Mouse (Mus musculus): ENCODE measurements around the gene Oas1c.

Gene Oas1c

GRCm38 (mm10) chr5:120779922-120780321 is 32.4 kb downstream of the Oas1c start:
- no peak for DNase-seq

- no peak for DNase-seq
Measured at GRCm38 (mm10) chr5:120778941-120779340, 33.4 kb downstream of the Oas1c start.

GRCm38 (mm10) chr5:120777478-120777877 is 34.8 kb downstream of the Oas1c start, which contains the start of gene Oas3:
TSS of gene Oas3 (minus strand) at chr5:120777661.
- DNase-seq: no peak

GRCm38 (mm10) chr5:120776801-120777200 is 35.5 kb downstream of the Oas1c start:
- DNase-seq: no peak

DNA sequence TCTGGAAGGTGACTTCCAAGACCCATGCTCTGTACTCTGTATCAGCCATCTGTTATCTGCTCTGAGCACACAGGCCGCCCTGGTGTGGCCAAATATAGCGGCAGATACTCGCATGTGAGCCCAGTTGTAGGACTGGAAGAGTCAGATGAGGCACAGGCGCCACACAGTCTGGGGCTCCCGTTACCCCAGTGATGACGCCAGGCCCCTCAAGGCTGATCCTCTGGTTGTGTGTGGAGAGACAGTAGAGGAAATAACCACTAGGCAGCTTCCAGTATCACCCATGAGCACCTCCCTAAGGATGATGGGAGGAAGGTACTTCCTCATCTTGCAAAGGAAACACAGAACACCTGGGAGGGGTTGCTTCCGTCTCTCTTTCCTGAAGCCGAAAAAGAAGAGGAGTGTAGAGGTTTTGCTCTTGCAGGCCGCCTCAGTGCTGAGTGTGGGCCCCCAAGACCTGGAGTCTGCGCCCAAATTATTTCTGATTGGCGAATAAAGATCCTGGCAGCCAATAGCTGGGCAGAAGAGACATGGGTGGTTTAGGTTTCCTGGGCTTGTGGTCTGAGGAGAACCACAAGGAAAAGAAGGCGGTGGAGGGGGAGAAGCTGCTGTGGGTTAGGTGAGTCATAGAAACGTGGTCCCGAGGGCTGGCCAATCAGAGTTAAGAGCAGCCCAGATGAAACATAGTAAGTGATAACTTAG is 36.9 kb downstream of the Oas1c start:
- no peak for DNase-seq

DNA sequence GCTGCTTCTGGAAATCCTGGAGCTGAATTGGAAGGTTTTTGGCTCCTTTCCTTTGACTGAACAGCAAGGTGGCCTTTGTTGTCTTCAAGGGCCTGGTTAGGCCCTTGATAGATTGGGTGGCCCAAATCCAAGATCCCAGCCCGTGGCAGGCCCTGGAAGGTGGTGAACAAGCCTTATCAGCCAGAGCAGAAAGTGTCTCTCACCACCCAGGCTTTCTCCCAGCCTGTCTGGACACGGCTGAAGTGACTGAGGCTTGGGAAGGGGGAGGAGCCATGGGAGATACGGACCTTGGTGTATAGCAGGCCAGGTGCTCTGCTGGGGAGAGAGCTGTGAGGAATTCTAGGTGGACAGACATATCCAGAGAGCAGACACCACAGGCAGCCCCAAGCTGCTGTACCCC is 42.9 kb downstream of the Oas1c start:
- DNase-seq: no peak

GRCm38 (mm10) chr5:120765010-120765409 is 47.3 kb downstream of the Oas1c start:
- no peak for DNase-seq

- DNase-seq: peak; percentile 60
Measured at GRCm38 (mm10) chr5:120761901-120762300, 50.4 kb downstream of the Oas1c start.

DNA sequence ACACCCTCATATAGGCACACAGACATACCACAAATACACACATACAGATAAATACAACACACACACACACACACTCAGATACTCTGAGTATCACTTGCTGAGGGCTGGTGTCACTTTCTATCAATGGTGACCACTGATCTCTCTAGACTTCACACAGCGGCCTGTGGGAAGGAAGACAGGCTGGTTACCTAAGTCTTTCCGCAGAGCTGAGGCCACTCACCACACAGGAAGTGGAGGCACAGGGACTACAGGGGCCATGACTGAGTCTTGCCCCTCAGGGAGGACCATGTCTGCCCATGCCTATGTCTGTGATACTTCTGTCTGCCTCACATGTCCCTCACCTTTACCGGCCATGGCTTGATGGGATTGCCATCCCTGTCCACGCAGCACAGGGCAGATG is 58.1 kb downstream of the Oas1c start:
- no peak for DNase-seq

DNA sequence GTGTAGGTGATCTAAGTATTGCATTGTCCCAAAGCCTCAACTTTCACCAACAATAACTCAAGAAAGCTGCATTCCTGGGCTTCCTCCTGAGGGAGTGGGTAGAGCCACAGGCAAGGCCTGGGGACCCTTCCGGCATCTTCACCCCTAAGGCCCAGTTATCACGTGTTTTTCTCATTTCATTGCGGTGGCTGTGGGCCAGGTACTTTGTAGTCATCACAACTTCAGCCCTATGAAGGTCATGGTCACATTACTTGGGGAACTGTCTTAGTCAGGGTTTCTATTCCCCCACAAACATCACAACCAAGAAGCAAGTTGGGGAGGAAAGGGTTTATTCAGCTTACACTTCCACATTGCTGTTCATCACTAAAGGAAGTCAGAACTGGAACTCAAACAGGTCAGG is 59.5 kb downstream of the Oas1c start:
- DNase-seq: no peak

DNA sequence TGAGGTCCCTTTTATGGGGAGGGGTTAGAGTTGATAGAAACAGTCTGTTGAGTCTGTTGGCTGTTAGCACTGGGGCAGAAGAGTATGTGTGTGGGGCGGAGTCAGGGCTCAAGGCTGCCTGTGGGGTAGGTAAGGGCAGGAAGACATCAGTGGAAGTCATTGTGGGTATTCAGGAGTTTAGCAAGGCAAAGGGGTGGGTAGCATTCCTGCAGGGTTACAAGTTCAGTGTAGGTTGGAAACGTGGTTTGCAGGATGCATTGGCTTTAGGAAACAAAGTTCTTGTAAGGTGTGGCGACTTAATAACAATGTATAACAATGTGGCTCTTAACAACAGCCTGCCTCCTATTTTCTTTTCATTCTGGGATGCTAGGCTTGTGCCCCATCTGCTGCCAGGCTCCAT is 61.1 kb downstream of the Oas1c start:
- no peak for DNase-seq

All from retina, postnatal 1 day (tissue).